Mouse (Mus musculus): ENCODE data around the gene Lrrc75a.

Gene Lrrc75a

GRCm38 (mm10) chr11:62645732-62646494 lies 2.4 kb downstream of the Lrrc75a start:
- DNase-seq (ENCODE audit: low spot score in 2 of 2), result no peak

GRCm38 (mm10) chr11:62645337-62645675 lies 3.0 kb downstream of the Lrrc75a start:
- no peak for DNase-seq (ENCODE audit: low spot score in 2 of 2)

DNA sequence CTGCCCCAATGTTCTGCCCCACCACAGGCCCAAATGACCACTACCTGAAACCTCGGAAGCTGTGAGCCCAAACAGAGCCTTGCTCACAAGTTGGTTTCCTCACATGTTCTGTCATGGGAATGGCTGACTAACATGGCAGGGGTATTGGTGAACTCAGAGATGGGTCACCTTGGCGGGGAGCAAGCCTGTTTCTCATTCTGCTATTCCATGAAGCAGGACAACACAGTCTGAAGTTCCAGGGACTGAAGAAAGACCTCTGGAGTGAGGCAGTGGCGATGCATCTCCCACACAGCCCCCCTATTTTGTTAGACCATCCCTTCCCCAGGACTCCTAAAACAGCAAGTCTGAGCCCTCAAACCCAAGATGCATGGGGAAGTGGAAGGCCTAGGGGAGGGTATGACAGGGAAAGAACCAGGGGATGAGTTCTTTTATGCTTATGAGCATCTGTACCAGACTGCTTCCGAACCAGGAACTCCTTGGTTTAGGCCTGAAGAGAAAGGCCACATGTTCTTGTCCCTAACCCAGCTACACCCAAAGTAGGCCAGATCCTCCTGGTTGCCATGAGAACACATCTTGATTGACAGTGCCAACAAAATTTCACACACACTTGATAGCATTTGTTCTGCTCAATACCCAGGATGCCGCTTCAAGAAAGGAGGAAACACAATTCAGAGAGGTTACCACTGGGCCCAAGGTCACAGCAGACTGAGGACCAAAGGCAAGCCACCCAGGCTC lies 3.6 kb downstream of the Lrrc75a start:
- DNase-seq (ENCODE audit: low spot score in 2 of 2), result no peak

- no peak for DNase-seq (ENCODE audit: low spot score in 2 of 2)
Measured at GRCm38 (mm10) chr11:62643681-62644363, 4.5 kb downstream of the Lrrc75a start.

- no peak for DNase-seq (ENCODE audit: low spot score in 2 of 2)
Measured at GRCm38 (mm10) chr11:62643011-62643631, 5.2 kb downstream of the Lrrc75a start.

GRCm38 (mm10) chr11:62642023-62642844 lies 6.1 kb downstream of the Lrrc75a start:
- DNase-seq (ENCODE audit: low spot score in 2 of 2), result no peak

DNA sequence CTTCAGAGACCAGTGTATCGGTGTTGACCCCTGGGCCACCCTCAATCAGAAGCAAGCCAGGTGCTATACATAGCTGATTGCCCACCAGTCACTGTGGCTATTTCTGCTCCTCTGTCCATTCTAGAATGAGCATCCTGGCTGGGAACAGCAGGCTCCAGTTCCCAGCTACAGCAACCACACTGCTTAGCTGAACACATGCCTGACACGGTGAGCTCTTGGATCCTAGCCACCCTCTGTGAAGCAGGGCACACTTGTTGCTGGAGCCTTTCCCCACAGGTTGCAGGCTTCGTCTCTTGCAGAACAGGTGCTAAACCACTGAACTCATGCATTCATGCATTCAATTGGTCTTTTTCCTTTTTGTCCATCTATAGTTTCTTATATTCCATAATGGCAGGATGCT lies 7.9 kb downstream of the Lrrc75a start:
- no peak for DNase-seq (ENCODE audit: low spot score in 2 of 2)

DNA sequence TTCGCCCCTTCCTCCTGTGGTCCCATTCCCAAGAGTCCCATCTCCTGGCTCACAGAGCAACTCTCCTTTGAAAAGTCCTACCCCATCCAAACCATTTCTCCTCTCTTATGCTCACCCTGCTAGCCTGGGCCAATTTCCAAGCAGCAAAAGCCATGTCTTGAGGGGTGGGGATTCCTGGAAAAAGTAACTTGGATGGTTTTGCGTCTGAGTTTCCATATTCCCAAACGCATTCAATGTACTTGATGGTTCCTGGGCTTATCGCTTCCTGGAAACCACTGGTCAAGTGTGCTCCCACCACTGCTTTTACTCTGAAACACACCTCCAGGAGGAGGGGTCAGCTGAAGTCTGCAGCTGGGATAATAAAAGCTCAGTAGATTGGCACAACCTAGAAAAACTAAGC lies 9.9 kb downstream of the Lrrc75a start:
- DNase-seq (ENCODE audit: low spot score in 2 of 2), result no peak

DNA sequence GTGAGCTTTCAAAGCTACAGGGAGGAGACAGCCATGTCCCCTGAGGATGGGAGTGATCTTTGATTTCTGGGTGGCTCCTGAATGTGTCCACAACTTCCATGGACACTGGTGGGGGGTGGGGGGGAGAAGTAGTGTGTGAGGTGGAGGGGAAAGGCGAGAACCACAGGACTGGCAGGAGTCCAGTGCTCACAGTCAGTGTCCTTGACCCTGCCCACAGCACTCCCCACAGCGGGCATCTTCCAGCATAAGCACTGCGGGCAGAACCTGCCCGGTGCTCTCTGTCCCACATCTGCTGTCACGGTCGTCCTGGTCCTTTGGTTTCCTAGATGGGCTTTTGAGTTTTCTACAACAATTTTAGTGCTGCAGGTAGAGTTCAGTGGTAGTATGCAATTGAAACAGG lies 10.5 kb downstream of the Lrrc75a start:
- no peak for DNase-seq (ENCODE audit: low spot score in 2 of 2)

DNA sequence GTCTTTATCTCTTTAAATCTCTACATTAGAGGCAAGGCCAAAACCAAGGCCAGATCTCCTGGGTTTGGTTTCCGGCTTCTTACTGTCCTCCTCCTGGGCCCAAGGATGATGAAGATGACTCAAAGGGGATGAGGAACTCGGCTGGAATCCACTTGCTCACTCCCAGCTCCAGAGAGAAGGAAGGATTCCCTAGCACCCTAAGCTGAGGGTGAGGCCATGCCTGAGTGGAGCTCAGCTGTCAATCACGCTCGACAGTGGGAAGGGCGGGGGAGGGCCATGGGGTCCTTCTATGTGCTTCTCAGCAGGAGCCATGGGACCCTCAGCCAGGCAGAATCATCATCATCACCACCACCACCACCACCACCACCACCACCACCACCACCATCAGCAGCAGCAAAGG lies 10.9 kb downstream of the Lrrc75a start:
- no peak for DNase-seq (ENCODE audit: low spot score in 2 of 2)

GRCm38 (mm10) chr11:62636840-62637221 lies 11.5 kb downstream of the Lrrc75a start:
- DNase-seq (ENCODE audit: low spot score in 2 of 2), result no peak

DNA sequence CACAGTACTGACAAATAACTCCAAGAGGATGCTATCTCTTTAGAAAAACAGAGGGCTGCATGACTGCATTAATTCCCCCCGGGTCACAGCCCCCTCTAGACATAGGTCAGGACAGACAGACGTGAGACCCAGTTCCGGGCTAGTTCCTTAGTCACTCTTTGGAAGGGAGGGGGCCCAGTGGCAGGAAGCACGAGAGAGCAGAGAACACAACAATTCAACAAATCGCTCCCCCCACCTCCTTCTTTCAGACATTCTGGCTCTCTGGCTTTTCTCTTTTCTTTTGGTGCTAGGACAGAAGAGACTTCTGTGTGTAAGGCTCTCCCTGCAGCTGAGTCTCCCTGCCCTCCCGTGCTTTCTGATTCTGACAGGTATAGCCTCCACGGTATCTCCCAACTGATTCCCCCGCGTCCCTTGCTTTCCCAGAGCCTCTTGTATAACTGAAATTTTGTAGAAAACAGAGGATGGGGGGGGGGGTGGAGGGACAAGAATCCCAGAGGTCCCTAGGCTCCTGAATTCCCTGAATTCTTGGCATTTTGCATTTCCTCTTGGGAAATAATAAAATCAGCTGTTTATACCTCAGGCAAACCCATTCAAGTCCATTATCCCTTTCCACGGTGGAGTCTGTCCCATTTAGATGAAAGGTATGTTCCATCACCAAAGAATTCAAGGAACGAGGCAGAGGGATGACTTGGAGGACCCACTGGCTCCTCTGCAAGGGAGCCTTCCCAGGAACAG lies 12.1 kb downstream of the Lrrc75a start:
- DNase-seq (ENCODE audit: low spot score in 2 of 2), result no peak

GRCm38 (mm10) chr11:62635406-62635805 lies 12.9 kb downstream of the Lrrc75a start:
- DNase-seq (ENCODE audit: low spot score in 2 of 2), result no peak

GRCm38 (mm10) chr11:62631138-62631537 lies 17.2 kb downstream of the Lrrc75a start:
- DNase-seq (ENCODE audit: low spot score in 2 of 2), result no peak

- no peak for DNase-seq (ENCODE audit: low spot score in 2 of 2)
Measured at GRCm38 (mm10) chr11:62630225-62630821, 18.0 kb downstream of the Lrrc75a start.

GRCm38 (mm10) chr11:62629352-62630224 lies 18.7 kb downstream of the Lrrc75a start:
- no peak for DNase-seq (ENCODE audit: low spot score in 2 of 2)

DNA sequence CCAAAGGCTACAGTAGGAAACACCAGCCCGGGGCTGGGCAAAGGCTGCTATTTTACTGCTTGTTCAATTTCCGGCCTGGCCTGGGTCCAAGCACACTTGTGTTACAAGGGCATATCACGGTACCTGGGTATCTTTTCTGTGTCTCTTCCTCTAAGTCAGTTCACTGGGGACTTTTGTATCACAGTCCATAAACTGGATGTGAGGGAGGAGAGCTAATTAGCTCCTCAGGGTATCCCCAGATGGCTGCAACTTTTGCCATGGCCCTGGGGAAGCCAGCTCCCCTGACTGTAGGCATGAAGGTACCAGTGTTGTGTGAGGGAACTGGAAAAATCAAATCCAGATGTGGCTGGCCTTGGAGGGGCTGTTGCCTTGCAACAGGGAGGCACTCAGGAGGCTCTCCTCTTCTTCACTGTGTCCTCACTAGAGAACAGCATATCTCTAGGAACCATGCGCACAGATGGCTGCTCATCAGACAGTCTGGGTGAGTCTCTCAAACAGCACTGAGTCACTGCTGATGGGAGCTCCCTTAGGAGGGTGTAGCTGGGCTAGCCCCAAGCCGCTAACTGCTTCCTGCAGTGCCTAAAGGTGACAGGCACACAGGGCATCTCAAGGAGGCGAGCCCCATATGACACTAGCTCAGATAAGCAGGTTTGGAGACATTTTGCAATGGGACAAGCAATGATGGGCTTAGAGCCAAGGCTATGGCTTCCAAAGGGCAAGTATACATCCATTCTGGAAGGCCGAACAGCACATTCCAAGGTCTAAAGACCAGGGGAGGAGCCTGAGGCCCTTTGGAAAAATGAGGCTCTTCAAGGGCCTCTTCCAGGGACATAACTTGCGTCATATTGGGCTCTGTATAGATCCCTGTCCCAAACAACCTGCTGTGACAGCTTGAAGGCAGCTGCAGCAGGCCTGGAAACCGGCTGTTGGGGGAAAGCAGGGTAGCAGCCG lies 23.7 kb downstream of the Lrrc75a start:
- DNase-seq (ENCODE audit: low spot score in 2 of 2), result no peak

DNA sequence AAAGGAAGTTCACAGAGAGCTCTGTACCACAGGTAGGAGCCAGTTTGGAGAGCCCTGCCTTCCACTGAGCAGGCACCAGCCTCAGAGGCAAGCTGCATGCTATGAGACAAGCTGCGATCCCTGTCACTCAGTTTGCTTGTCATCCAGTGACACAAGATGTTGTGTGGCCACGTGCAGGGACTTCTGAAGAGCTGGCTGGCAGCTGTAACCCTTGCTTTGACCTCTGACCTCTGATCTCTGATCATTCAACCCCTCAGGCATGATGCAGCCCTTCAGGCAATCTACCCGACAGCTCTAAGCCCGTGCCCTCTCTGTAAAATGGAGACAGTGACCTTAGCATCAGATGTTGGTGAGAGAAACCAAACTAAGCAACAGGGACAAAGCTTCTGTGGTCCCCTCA lies 25.5 kb downstream of the Lrrc75a start:
- DNase-seq (ENCODE audit: low spot score in 2 of 2), result no peak

All from urinary bladder, postnatal 36 days (tissue).